Mouse (Mus musculus) adrenal gland, adult 8-10 months (tissue): ENCODE measurements around the gene Vmn1r30. TPM values are rescaled to one million over a fixed set of nuclear protein-coding genes. Genes with fewer than 3 reads are reported as not detected.

Experiments
- DNase-seq: peaks from one replicate; pipeline ENCODE4 v3.0.0; 2022
- total RNA-seq, 4 experiments: library from RNA; stranded (reverse); gene quantifications; 2 replicates each; pipeline ENCODE4 v1.2.4; 2022

Vmn1r30 gene
- total RNA-seq, result not detected

GRCm38 (mm10) chr6:58443285-58443684 is at the start of gene Vmn1r30:
TSS of gene Vmn1r30 (minus strand) at chr6:58443385.
- DNase-seq, result no peak

GRCm38 (mm10) chr6:58475230-58475629 is 32.0 kb upstream of the Vmn1r30 start, which contains the start of gene Vmn1r31:
TSS of gene Vmn1r31 (minus strand) at chr6:58475330.
- no peak for DNase-seq

Other genes starting within 250 kb of the Vmn1r30 start
- not detected for gene Vmn1r27, start 224.6 kb downstream of the Vmn1r30 start, total RNA-seq
- not detected for gene Vmn1r28, start 181.3 kb downstream of the Vmn1r30 start, total RNA-seq
- not detected for gene Vmn1r29, start 141.8 kb downstream of the Vmn1r30 start, total RNA-seq
- gene Vmn1r31, start 31.9 kb upstream of the Vmn1r30 start, total RNA-seq, result not detected
- 10 to 100 TPM; 22.6 to 47.4 (median 31.8) TPM for gene Abcg2, start 141.1 kb upstream of the Vmn1r30 start, total RNA-seq